Mouse (Mus musculus) left cerebral cortex, postnatal 25 days (tissue): Measurements from ENCODE around the gene Galk1. TPM values are rescaled to one million over a fixed set of nuclear protein-coding genes. Genes with fewer than 3 reads are reported as not detected.
A peak's percentile ranks its signal among the peaks of the same experiment; 100 is the strongest.
"Not testable (repeated sequence)": the region's sequence is repeated elsewhere in the genome, so short reads cannot be mapped to it uniquely, and the experiment has no call there.

Experiments used
- DNase-seq, 2 experiments: peaks; one replicate each; pipeline ENCODE4 v3.0.0; 2022; ENCODE audit warnings: low spot score in 2 of 2, mixed read lengths in 1 of 2
- intact Hi-C: fragments of 180-260 bp; cut with DNase I; formaldehyde crosslinking; loops from one replicate; pipeline ENCODE4 v1.15.1; 2025
- total RNA-seq, 2 experiments: library from RNA; stranded (reverse); gene quantifications; 2 replicates each; pipeline ENCODE4 v1.2.3; 2021

Galk1 gene
- total RNA-seq, 2 experiments from 2014 or later, result 14.7 to 18.7 TPM

DNA sequence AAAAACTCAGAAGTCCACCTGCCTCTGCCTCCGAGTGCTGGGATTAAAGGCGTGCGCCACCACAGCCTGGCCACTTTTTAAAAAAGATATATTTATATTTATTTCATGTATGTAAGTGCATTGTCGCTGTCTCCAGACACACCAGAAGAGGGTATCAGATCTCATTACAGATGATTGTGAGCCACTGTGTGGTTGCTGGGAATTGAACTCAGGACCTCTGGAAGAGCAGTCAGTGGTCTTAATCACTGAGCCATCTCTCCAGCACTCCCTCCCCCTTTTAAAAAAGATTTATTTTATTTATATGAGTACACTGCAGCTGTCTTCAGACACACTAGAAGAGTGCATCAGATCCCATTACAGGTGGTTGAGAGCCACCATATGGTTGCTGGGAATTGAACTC, 6.3 kb upstream of the Galk1 start:
- DNase-seq, intact Hi-C loops: not testable (repeated sequence)

DNA sequence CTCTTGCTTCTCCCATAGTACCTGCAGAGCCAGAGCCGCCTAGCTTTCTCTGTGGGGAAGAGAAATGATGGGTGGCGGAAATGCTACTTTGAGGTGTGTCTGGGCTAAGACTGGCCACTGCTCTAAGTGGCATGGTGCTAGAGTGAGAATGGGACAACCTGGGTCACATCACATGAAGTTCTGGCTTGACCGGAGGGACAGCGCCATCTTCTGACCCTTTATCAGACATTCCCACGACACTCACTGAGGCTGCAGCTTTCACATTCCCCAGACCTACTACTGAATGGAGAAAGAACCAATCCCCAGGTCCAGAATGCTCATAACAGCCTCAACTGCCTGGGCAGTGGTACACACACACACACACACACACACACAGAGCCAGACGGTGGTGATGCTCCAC, 5.6 kb upstream of the Galk1 start:
- DNase-seq, result no peak

DNA sequence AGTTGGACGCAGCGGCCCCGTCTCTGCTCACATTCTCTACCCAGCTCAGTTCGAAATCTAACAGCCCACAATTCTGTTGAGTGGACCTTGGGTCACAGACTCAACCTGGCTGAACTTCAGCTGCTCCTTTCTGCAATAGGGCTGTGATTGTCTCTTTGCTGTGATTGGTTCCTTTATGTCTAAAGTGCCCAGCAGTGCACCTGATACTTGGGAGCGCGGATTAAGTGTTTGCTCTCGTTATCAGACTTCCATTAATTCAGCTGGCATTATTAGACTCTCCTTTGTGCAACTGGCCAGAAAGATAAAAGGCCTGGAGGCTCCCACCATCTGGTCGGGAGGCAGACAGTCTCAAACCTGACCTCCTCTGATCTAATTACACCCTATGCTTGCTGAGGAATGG, 2.3 kb upstream of the Galk1 start:
- DNase-seq, result no peak
- intact Hi-C loops, result no loop called here

More for the DNA sequence above, 5.6 kb upstream of the Galk1 start:
- intact Hi-C loops, result no loop called here

- DNase-seq, result no peak
- intact Hi-C loops, result no loop called here
Measured at GRCm38 (mm10) chr11:116011529-116012261, 824 bp downstream of the Galk1 start.

GRCm38 (mm10) chr11:116010948-116011347, 1.6 kb downstream of the Galk1 start:
- intact Hi-C loops, result no loop called here

GRCm38 (mm10) chr11:116010146-116010545, 2.4 kb downstream of the Galk1 start:
- intact Hi-C loops, result no loop called here

More at GRCm38 (mm10) chr11:116010948-116011347, 1.6 kb downstream of the Galk1 start:
- no peak for DNase-seq

DNA sequence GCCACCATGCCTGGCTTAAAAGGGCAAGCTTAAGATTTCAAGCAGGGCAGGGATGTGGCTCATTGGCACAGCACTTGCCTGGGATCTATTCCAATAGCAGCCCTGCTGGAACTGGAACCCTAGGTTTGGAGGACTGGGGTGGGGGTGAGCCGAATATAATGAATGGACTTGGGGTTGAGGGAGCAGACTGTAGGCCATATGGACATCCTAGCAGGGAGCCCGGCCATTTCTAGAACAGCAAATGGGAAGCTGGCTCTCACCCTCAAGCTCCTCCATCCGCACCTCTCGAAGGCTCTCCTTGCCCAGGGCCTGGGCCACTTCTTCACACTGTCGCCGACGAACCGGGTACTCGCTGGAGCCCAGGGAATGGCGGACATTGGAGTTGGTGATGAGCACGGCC, 2.9 kb downstream of the Galk1 start:
- no peak for DNase-seq
- intact Hi-C loops, result no loop called here

More at GRCm38 (mm10) chr11:116010146-116010545, 2.4 kb downstream of the Galk1 start:
- no peak for DNase-seq

GRCm38 (mm10) chr11:116008832-116009375, 3.6 kb downstream of the Galk1 start:
- DNase-seq, result no peak
- intact Hi-C loops, result no loop called here

DNA sequence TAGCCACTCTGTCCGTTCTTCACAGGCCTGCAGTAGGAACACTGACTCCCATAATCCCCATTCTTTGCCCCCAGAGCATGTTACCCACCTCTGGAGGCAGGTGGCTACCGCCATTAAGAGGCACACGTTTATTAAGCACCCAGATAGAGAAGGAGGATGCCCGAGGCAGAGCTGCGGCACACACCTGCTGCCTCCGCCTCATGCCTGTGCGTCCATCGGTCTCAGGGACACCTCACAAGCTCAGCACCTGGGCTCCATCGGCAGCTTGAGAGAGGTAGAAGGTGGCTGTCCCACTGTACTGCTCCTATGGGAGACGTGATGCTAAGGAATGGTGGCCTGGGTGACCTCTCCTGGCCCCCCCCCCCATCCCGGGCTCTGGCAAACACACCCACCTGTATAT, 4.1 kb downstream of the Galk1 start:
- intact Hi-C loops, result no loop called here
- no peak for DNase-seq

DNA sequence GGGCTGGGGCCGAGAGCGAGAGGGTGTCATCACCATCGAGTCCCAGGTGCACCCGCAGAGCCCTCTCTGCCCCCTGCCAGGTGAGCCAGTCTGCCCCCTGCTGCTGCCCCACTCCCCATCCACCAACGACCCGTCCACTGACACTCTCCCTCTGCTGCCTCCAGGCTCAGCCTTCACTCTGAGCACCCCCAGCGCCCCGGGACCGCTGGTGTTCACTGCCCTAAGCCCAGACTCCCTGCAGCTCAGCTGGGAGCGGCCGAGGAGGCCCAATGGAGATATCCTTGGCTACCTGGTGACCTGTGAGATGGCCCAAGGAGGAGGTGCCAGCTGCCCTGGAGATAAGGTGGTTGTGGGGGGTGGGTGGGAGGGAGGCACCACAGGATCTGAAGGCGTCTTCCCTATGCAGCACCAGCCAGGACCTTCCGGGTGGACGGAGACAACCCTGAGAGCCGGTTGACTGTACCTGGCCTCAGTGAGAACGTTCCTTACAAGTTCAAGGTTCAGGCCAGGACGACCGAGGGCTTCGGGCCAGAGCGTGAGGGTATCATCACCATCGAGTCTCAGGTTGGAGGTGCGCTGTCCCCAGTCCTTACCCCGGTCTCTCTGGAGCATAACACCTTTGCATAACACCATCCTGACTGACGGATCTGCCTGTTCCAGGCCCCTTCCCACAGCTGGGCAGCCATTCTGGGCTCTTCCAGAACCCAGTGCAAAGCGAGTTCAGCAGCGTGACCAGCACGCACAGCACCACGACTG, 5.2 kb downstream of the Galk1 start:
- no peak for DNase-seq
- intact Hi-C loops, result no loop called here

DNA sequence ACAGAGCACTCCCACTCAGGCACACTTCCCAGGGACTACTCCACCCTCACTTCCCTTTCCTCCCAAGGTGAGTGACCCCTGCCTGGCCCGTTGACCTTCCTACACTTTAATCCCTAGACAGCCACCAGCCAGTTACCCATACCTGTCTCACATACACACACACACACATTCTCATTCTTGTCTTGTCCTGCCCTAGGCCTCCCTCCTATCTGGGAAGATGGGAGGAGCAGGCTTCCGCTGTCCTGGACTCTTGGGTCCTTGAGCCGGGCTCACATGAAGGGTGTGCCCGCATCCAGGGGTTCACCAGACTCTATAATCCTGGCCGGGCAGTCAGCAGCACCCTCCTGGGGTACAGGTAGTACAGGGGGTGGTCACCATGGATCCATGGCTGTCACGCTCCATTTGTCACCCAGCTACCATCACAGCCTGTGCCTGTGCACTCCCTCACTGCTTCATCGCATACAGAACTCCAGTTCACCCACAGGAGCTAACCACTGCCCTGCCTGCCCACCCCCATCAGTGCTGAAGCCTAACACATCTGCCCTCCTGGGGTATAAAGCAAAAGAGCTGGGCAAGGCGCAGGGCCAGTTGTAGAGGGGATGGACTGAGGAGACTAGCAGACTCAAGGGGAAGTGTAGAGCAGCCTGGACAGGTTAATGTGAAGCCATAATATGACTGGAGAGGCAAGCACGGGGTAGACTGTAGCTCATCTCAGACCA, 6.7 kb downstream of the Galk1 start:
- intact Hi-C loops, result no loop called here
- no peak for DNase-seq

- intact Hi-C loops, result no loop called here
- peak; percentile 52 to 64 for DNase-seq
Measured at GRCm38 (mm10) chr11:116004840-116005700, 7.4 kb downstream of the Galk1 start.

- no peak for DNase-seq
- intact Hi-C loops, result no loop called here
Measured at GRCm38 (mm10) chr11:116004186-116004823, 8.2 kb downstream of the Galk1 start.

DNA sequence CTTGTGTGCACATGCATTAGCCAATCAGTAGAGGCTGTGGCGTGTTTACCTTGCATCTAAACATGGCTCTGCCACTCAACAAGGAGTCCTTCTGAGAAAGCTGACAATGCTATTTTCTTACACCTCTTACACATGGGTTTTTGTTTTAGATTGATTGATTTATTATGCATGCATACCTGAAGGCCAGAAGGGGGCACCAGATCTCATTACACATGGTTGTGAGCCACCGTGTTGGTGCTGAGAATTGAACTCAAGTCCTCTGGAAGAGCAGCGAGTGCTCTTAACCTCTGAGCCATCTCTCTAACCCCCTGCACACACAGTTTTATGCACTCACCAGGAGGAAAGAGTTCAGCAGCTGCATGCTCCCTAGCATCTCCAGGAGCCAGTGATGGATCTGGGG, 9.6 kb downstream of the Galk1 start:
- DNase-seq, result no peak
- intact Hi-C loops, result no loop called here

DNA sequence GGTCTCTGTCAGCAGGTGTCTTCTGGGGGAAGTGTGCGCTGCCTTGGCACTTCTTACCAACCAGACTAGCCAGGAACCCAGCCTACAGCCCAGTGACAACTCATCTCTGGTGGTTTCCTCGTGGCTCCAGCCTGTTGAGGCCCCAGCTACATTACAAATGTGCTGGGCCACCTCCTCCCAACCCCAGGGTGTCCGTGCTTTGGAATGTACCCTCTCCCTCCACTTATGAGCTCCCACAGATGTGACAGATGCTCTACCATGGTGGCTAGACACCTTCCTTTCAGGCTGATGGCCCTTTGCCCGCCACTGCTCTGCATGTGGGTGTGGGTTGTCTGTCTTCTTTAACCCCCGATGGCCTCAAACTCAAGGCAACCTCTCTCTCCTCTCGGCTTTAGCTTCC, 10.8 kb downstream of the Galk1 start:
- intact Hi-C loops, result no loop called here
- no peak for DNase-seq

DNA sequence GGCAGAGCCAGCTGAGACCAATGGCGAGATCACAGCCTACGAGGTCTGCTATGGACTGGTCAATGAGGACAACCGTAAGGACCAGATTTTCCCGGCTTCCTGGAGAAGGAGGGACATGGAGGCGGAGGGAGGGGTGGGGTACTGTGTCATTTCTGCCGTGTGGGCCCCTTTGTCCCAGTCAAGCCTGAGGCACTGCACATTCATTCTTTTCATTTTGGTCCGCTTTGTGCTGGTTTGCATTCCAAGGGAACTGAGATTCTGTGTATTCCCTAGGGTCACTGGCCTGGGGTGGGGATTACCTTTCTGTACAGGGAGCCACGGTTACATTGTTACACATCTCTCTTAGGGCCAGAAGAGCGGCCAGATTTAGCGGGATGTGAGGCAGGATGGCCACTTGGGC, 11.9 kb downstream of the Galk1 start:
- intact Hi-C loops, result no loop called here
- no peak for DNase-seq

- intact Hi-C loops, result loop anchor here (2.0 kb wide), 1 partner anchor 61 kb away; no protein-coding TSS in a partner anchor
- peak; percentile 74 to 75 for DNase-seq
Measured at GRCm38 (mm10) chr11:115999538-116000143, 12.9 kb downstream of the Galk1 start.

- intact Hi-C loops, result loop anchor here (2.0 kb wide), 1 partner anchor 60 kb away; no protein-coding TSS in a partner anchor
- no peak for DNase-seq
Measured at GRCm38 (mm10) chr11:115999027-115999426, 13.5 kb downstream of the Galk1 start.
